Mouse (Mus musculus): ENCODE measurements at regions not wholly inside any gene's neighbourhood (a gene's known extent, or its start where the extent isn't known, plus 50 kb on each side); places are given as distances from the start of the nearest gene placed in this dataset.

- H3K4me3 ChIP-seq (replicated peaks): no peak overlapping the region
- WGBS: 27% methylated on average over 8 of the region's 8 CpGs
- peak overlapping the region; percentile 33 for H3K27ac ChIP-seq
- no peaks in the 10 kb centered on the region for H3K27me3 ChIP-seq
- no peak overlapping the region for H3K4me2 ChIP-seq
- peak; percentile 76 for ATAC-seq (ENCODE audit: low FRiP score)
- H3K9ac ChIP-seq: no peak overlapping the region
- peaks cover 7% of the 10 kb centered on the region for H3K4me1 ChIP-seq
- no peaks in the 10 kb centered on the region for H3K36me3 ChIP-seq (replicated peaks)
- no peaks in the 10 kb centered on the region for H3K9me3 ChIP-seq
Observed at GRCm38 (mm10) chr11:28697644-28698480, 113.7 kb upstream of the Ccdc85a start.

- no peak overlapping the region for H3K4me2 ChIP-seq
- H3K27ac ChIP-seq: no peak overlapping the region
- no peaks in the 10 kb centered on the region for H3K27me3 ChIP-seq
- H3K36me3 ChIP-seq (replicated peaks): no peaks in the 10 kb centered on the region
- H3K4me1 ChIP-seq: peaks cover 11% of the 10 kb centered on the region
- ATAC-seq (ENCODE audit: low FRiP score): no peak
- H3K9me3 ChIP-seq: no peaks in the 10 kb centered on the region
- H3K4me3 ChIP-seq (replicated peaks): no peak overlapping the region
- H3K9ac ChIP-seq: no peak overlapping the region
- 83% methylated on average over 3 of the region's 3 CpGs for WGBS
Observed at GRCm38 (mm10) chr11:28695031-28695430, 110.9 kb upstream of the Ccdc85a start.

DNA sequence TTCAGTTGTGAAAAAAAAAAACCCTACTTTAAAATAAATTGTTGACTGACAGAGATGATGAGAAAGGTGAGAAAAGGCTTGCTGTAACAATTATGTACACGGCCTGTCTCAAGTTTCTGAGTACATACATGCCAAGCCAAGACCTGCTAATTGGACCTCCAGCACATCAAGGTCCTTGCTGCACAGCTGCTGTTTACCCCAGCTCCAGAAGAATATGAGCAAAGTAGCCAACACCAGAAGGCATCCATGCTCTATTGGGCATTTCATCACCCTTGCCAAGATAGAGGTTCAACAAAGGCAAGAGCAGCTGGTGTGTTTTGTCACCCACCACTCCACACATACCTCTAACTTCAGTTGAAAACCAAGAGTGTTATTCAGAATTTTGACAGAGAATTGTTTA lies 109.2 kb upstream of the Ccdc85a start:
- H3K4me2 ChIP-seq: no peak overlapping the region
- peaks cover 11% of the 10 kb centered on the region for H3K4me1 ChIP-seq
- no peaks in the 10 kb centered on the region for H3K9me3 ChIP-seq
- 35% methylated on average over 1 of the region's 1 CpGs for WGBS
- ATAC-seq (ENCODE audit: low FRiP score): no peak
- H3K27ac ChIP-seq: 0 out of 2 replicates have a peak overlapping the region, but pooled peaks have one; percentile 56
- no peak overlapping the region for H3K4me3 ChIP-seq (replicated peaks)
- no peaks in the 10 kb centered on the region for H3K36me3 ChIP-seq (replicated peaks)
- H3K9ac ChIP-seq: no peak overlapping the region
- no peaks in the 10 kb centered on the region for H3K27me3 ChIP-seq

- peak; percentile 78; the same call in 1 of the 2 replicates for ATAC-seq (ENCODE audit: low FRiP score)
Observed at GRCm38 (mm10) chr11:28692263-28693194, 108.4 kb upstream of the Ccdc85a start.

DNA sequence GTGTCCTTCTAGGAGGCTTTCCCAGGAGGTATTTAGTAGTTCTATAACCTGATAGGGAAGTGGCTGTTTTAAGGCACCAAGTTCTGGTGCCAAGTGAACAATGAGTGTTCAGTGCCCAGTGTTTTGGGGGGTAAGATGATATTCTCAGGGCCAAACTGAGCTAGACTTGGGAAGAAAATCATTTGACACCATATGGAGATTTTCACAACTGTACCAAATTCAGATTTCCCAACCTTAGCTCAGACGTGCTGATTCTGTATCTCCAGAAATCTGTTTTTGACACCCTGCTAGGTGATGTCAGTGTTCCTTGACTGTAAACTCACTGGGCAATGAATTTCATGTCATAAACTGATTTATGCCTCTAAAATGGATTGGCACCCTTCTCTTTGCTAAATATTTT lies 104.3 kb upstream of the Ccdc85a start:
- Histone ChIP-seq H3K27ac (no peak overlapping the region), H3K4me2 (no peak overlapping the region), H3K36me3 (replicated peaks) (no peaks in the 10 kb centered on the region), H3K9ac (no peak overlapping the region), H3K27me3 (no peaks in the 10 kb centered on the region), H3K4me3 (replicated peaks) (no peak overlapping the region), H3K9me3 (no peaks in the 10 kb centered on the region), H3K4me1 (peaks cover 5% of the 10 kb centered on the region; the same call in 1 of the 2 replicates)
- WGBS: 74% methylated on average over 1 of the region's 1 CpGs
- ATAC-seq (ENCODE audit: low FRiP score): no peak

More at GRCm38 (mm10) chr11:28692263-28693194, 108.4 kb upstream of the Ccdc85a start:
- Histone ChIP-seq H3K4me3 (replicated peaks) (no peak overlapping the region), H3K27me3 (no peaks in the 10 kb centered on the region), H3K4me2 (no peak overlapping the region), H3K27ac (peak overlapping the region; percentile 53; the same call in 1 of the 2 replicates), H3K9ac (no peak overlapping the region), H3K4me1 (peaks cover 5% of the 10 kb centered on the region; the same call in 1 of the 2 replicates), H3K36me3 (replicated peaks) (no peaks in the 10 kb centered on the region), H3K9me3 (no peaks in the 10 kb centered on the region)
- WGBS: 44% methylated on average over 3 of the region's 3 CpGs

GRCm38 (mm10) chr11:28685407-28685806 lies 101.3 kb upstream of the Ccdc85a start:
- H3K4me2 ChIP-seq: no peak overlapping the region
- H3K27me3 ChIP-seq: no peaks in the 10 kb centered on the region
- H3K9ac ChIP-seq: no peak overlapping the region
- no peak overlapping the region for H3K27ac ChIP-seq
- no peaks in the 10 kb centered on the region for H3K9me3 ChIP-seq
- no peak overlapping the region for H3K4me3 ChIP-seq (replicated peaks)
- no peaks in the 10 kb centered on the region for H3K36me3 ChIP-seq (replicated peaks)
- no peak for ATAC-seq (ENCODE audit: low FRiP score)
- no peaks in the 10 kb centered on the region; the same call in 1 of the 2 replicates for H3K4me1 ChIP-seq

- Histone ChIP-seq H3K9me3 (no peaks in the 10 kb centered on the region), H3K36me3 (replicated peaks) (no peaks in the 10 kb centered on the region), H3K27ac (no peak overlapping the region), H3K4me1 (no peaks in the 10 kb centered on the region; the same call in 1 of the 2 replicates), H3K9ac (no peak overlapping the region), H3K4me3 (replicated peaks) (no peak overlapping the region), H3K4me2 (no peak overlapping the region), H3K27me3 (no peaks in the 10 kb centered on the region)
- WGBS: 75% methylated on average over 3 of the region's 3 CpGs
- ATAC-seq (ENCODE audit: low FRiP score): no peak
Observed at GRCm38 (mm10) chr11:28681311-28681710, 97.2 kb upstream of the Ccdc85a start.

DNA sequence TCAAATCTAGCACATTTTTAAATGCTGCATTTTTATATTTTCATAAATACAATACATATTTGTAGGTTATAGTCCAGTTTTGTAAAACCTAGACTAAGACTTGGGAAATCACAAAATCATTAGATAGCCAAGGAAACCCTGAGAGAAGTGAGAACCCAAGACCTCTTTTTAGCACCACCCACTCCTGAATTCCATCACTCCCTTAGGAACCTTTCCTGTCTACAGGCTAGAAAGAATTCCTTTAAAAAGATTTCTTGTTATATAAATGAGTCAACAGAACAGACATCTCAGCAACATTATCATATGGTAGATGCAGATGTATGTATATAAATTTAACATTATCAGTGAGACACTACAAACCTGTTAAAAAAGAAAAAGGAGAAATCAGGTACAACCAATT lies 86.6 kb upstream of the Ccdc85a start:
- H3K4me3 ChIP-seq (replicated peaks): no peak overlapping the region
- H3K27ac ChIP-seq: no peak overlapping the region
- H3K9me3 ChIP-seq: no peaks in the 10 kb centered on the region
- no peak overlapping the region for H3K9ac ChIP-seq
- H3K4me1 ChIP-seq: no peaks in the 10 kb centered on the region
- H3K27me3 ChIP-seq: no peaks in the 10 kb centered on the region
- ATAC-seq (ENCODE audit: low FRiP score): no peak
- H3K4me2 ChIP-seq: no peak overlapping the region
- H3K36me3 ChIP-seq (replicated peaks): no peaks in the 10 kb centered on the region

GRCm38 (mm10) chr11:28669359-28669758 lies 85.2 kb upstream of the Ccdc85a start:
- no peak overlapping the region for H3K4me3 ChIP-seq (replicated peaks)
- no peak overlapping the region for H3K4me2 ChIP-seq
- H3K9me3 ChIP-seq: no peaks in the 10 kb centered on the region
- no peaks in the 10 kb centered on the region for H3K36me3 ChIP-seq (replicated peaks)
- ATAC-seq (ENCODE audit: low FRiP score): no peak
- H3K27ac ChIP-seq: no peak overlapping the region
- 89% methylated on average over 4 of the region's 4 CpGs for WGBS
- H3K9ac ChIP-seq: no peak overlapping the region
- no peaks in the 10 kb centered on the region for H3K4me1 ChIP-seq
- no peaks in the 10 kb centered on the region for H3K27me3 ChIP-seq

DNA sequence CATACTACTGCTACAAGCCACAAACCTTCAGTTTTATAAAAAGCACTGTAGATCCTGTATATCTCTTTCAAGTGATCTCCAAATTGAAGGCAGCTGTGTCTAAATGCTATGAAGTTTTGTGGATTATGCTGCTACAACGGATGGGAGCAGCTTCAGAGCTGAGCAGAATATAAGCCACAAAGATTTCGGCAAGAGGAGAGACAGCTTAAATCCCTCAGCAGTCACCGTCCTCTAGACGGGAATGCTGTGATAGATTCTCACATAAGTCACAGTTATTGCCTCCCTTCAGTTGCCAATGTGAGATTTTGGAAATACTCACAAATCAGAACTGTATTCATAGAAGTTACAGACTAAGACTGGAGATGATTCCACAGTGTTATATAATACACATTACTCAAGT lies 76.3 kb upstream of the Ccdc85a start:
- Histone ChIP-seq H3K9me3 (no peaks in the 10 kb centered on the region), H3K27ac (no peak overlapping the region), H3K27me3 (no peaks in the 10 kb centered on the region), H3K4me1 (no peaks in the 10 kb centered on the region; the same call in 1 of the 2 replicates), H3K9ac (no peak overlapping the region), H3K36me3 (replicated peaks) (no peaks in the 10 kb centered on the region), H3K4me3 (replicated peaks) (no peak overlapping the region), H3K4me2 (no peak overlapping the region)
- 85% methylated on average over 4 of the region's 4 CpGs for WGBS
- ATAC-seq (ENCODE audit: low FRiP score): no peak

- Histone ChIP-seq H3K36me3 (replicated peaks) (no peaks in the 10 kb centered on the region), H3K4me3 (replicated peaks) (no peak overlapping the region), H3K4me1 (no peaks in the 10 kb centered on the region; the same call in 1 of the 2 replicates), H3K9me3 (no peaks in the 10 kb centered on the region), H3K27ac (no peak overlapping the region), H3K9ac (no peak overlapping the region), H3K4me2 (no peak overlapping the region), H3K27me3 (no peaks in the 10 kb centered on the region)
- ATAC-seq (ENCODE audit: low FRiP score): no peak
- 93% methylated on average over 12 of the region's 12 CpGs for WGBS
Observed at GRCm38 (mm10) chr11:28655169-28655846, 71.2 kb upstream of the Ccdc85a start.

DNA sequence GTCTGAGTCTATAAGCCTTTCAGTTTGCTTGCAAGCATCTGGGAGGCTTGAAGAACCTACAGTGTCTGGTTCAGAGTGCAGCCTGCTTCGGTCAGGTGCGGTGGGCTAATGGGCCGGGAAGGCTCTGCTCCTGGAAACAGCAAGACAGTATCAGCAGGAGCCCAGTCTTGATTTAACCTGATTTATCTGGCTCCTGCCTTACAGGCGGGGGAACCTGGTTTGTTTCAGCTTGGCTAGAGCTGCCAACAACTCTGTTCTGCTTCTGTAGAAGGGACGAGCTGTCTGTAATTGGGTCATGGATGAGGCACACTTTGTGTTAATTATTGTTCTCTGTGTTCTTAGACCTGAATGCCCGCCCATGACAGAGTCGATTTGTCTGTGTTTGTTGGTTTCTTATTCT lies 65.3 kb upstream of the Ccdc85a start:
- Histone ChIP-seq H3K4me2 (no peak overlapping the region), H3K36me3 (replicated peaks) (no peaks in the 10 kb centered on the region), H3K4me3 (replicated peaks) (no peak overlapping the region), H3K9ac (no peak overlapping the region), H3K27ac (no peak overlapping the region), H3K9me3 (no peaks in the 10 kb centered on the region), H3K27me3 (no peaks in the 10 kb centered on the region), H3K4me1 (no peaks in the 10 kb centered on the region; the same call in 1 of the 2 replicates)
- no peak for ATAC-seq (ENCODE audit: low FRiP score)
- 72% methylated on average over 7 of the region's 7 CpGs for WGBS
